Mouse (Mus musculus) testis, adult 2 months (tissue): ENCODE results near the gene Rps16.

ENCODE experiments used
- CTCF ChIP-seq: fragments of 200-500 bp; IDR thresholded peaks from 2 replicates; pipeline ENCODE4 v1.5.1; 2012; ENCODE audit warnings: low read depth, mild to moderate bottlenecking, inconsistent platforms, low read length, moderate library complexity; ENCODE audit not compliant: control insufficient read depth, insufficient read depth, insufficient replicate concordance
- POLR2A ChIP-seq: fragments of 200-500 bp; IDR thresholded peaks from 2 replicates; pipeline ENCODE4 v1.6.1; 2012; ENCODE audit warnings: low read depth, mild to moderate bottlenecking, inconsistent platforms, low read length, moderate library complexity; ENCODE audit not compliant: control insufficient read depth

- TF ChIP-seq CTCF (no peak), POLR2A (no peak)
Observed at GRCm38 (mm10) chr7:28383606-28384005, 33.2 kb downstream of the Rps16 start.
